Mouse (Mus musculus) bone marrow macrophage, adult 2 months (primary cell): ENCODE measurements around the gene Taf11. TPM values are rescaled to one million over a fixed set of nuclear protein-coding genes. Genes with fewer than 3 reads are reported as not detected.

ENCODE experiments used
- H3K27ac ChIP-seq: 2 replicates; pipeline ENCODE4 v1.5.1; 2012; ENCODE audit warnings: low read depth, low read length; ENCODE audit not compliant: insufficient read depth
- H3K4me1 ChIP-seq: 2 replicates; pipeline ENCODE4 v1.6.1; 2012; ENCODE audit warnings: low read length; ENCODE audit not compliant: control insufficient read depth, insufficient read depth
- H3K4me3 ChIP-seq: 2 replicates; pipeline ENCODE4 v1.5.1; 2012; ENCODE audit warnings: mild to moderate bottlenecking, low read length, moderate library complexity; ENCODE audit not compliant: insufficient read depth
- CTCF ChIP-seq: IDR thresholded peaks from 2 replicates; pipeline ENCODE4 v1.5.1; 2012; ENCODE audit warnings: low read depth, mild to moderate bottlenecking, low read length, moderate library complexity
- POLR2A ChIP-seq: IDR thresholded peaks from 2 replicates; pipeline ENCODE4 v1.6.1; 2012; ENCODE audit warnings: mild to moderate bottlenecking, low read depth, low read length, borderline replicate concordance
- polyA plus RNA-seq: library from polyadenylated mRNA; stranded (reverse); fragments of >200 nt; gene quantifications from 2 replicates; pipeline ENCODE4 v1.2.4, GENCODE M21; 2012; ENCODE audit not compliant: missing spikeins, insufficient read depth, insufficient read length

Taf11 gene
- polyA plus RNA-seq, 1 experiment, result 30.7 TPM

DNA sequence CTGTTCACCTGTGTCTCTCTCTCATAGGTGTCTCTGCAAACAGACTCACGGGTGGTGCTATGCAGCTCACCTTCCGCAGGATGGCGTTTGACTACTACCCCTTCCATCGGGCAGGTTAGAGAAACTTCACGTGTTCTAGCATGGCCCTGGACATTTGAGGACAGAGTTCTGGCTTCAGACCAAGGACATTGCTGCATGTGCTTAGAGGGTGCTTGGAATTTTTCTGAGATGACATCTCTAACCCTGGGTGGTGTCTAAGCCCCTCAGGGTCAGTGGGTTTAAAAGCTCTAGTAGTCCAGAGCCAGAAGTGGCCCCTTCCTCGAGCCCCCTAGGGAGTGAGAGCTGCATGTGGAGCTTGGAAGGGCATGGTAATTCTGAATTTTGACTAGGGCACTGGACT is 25.6 kb downstream of the Taf11 start:
- Histone ChIP-seq H3K4me3 (no peak overlapping the region), H3K4me1 (no peaks in the 10 kb centered on the region), H3K27ac (no peak overlapping the region)
- no peak for TF ChIP-seq POLR2A
- TF ChIP-seq CTCF, result no peak

DNA sequence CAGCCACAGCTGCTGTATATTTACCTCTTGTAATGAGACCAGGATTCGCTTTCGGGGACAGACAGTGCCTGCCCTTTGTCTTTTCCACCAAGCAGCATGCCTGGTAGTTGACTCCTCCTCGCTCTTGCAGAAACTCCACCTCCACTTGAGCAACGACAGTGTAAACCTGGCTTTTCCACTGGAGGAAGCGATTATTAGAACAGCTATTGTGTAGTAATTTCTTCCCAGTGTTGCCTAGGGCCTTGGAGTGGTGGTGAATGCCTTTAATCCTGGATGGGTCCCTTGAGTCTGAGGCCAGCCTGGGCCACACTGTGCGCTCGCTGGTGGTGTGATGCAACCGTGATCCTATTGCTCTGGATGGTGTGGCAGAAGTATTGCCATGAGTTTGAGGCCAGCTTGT is 26.5 kb downstream of the Taf11 start:
- H3K4me3 ChIP-seq, result no peak overlapping the region
- H3K4me1 ChIP-seq, result no peaks in the 10 kb centered on the region
- TF ChIP-seq POLR2A, result no peak
- TF ChIP-seq CTCF, result no peak
- no peak overlapping the region for H3K27ac ChIP-seq

DNA sequence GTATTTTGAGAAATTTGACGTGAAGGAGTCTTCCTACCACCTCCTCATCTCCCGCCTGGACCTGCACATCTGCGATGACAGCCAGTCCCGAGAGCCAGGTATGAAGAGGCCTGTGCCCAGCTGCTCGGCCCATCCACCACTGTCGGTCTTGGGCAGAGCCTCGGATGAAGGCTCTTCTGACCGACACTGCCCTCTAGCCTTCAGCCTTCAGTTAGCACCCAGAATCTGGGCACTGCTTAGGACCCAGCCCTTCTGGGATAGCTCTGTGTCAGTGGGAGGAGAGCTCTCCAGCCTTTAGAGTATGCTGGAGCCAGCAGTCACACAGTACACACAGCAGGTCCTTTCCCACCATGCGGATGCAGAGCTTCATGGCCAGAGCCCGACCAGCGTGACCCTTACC is 28.1 kb downstream of the Taf11 start:
- no peak for TF ChIP-seq POLR2A
- TF ChIP-seq CTCF, result no peak
- no peak overlapping the region for H3K27ac ChIP-seq
- no peaks in the 10 kb centered on the region for H3K4me1 ChIP-seq
- no peak overlapping the region for H3K4me3 ChIP-seq

DNA sequence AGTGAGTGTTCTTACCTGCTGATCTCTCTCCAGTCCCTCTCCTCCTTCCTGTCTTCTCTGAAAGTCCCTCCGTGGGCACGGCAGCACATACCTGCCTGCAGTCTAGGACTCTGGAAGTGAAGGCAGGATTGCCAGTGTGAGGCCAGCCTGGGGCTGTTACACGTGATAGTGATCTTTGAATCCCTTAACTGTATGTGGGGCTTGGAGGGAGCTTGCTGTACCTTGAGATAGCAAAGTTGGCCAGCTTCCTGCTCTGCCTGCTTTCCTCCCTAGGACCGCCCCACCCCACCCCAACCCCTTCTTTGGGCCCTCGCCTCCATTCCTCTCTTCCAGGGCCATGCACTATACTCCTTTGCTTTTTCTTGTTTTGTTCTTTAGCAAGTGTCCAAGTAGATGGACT is 35.1 kb downstream of the Taf11 start:
- no peak for TF ChIP-seq CTCF
- no peak for TF ChIP-seq POLR2A
- Histone ChIP-seq H3K4me1 (peaks cover 5% of the 10 kb centered on the region; the same call in 1 of the 2 replicates), H3K4me3 (no peak overlapping the region), H3K27ac (no peak overlapping the region)

DNA sequence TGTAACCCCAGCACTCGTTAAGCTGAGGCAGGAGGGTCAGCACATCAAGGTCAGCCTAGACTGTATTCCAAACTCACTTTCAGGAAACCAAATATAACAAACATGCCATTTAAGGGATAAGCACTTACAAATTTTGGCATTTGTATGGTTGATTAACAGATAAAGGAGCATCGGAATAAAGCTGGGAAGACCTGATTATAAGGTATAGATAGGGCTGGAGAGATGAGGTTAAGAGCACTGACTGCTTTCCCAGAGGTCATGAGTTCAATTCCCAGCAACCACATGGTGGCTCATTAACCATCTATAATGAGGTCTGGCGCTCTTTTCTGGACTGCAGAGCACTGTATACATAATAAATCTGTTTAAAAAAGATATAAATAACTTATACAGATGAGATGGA is 36.1 kb downstream of the Taf11 start:
- H3K4me3 ChIP-seq, result no peak overlapping the region
- H3K4me1 ChIP-seq, result peaks cover 10% of the 10 kb centered on the region
- no peak overlapping the region for H3K27ac ChIP-seq
- no peak for TF ChIP-seq CTCF
- no peak for TF ChIP-seq POLR2A

DNA sequence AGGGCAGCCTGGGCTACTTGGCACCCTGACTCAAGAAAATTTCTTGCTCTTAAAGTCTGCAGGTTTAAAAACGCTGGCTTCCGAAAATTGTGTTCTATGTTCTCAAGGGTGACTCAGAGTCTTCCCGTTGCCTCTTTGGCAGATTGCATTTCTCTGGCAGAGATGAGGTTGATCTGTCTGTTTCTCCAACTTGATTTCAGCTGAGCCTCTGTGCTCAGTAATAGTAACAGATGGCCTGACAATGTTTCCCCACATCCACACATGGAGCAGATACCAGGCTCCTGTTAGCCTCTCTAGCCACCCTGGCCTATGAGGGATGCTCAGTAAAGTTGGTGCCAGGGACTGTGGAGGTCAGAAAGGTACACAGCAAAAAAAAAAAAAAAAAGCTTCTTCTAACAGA is 37.8 kb downstream of the Taf11 start:
- no peak overlapping the region for H3K4me3 ChIP-seq
- TF ChIP-seq CTCF (no peak), POLR2A (no peak)
- H3K4me1 ChIP-seq, result peaks cover 16% of the 10 kb centered on the region
- no peak overlapping the region for H3K27ac ChIP-seq

DNA sequence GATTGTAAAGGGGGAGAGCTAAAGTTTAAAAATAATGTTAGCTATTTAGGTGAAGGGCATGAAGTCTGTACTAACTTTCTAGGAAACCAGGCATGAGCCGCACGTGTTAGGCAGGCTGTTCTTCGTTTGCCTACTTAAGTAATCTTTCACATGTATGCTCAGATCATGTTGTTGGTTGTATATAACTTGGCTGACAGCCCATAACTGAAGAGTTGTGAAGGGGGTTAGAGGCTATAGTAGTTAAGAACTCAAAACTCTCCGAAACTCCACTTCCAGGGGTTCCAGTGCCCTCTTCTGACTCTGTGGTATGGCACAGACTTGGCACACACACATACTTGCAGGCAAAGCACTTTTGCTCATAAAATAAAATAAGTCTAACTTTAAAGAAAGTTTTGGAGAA is 42.9 kb downstream of the Taf11 start:
- Histone ChIP-seq H3K27ac (no peak overlapping the region), H3K4me3 (no peak overlapping the region), H3K4me1 (peaks cover 15% of the 10 kb centered on the region)
- TF ChIP-seq CTCF (no peak), POLR2A (no peak)

DNA sequence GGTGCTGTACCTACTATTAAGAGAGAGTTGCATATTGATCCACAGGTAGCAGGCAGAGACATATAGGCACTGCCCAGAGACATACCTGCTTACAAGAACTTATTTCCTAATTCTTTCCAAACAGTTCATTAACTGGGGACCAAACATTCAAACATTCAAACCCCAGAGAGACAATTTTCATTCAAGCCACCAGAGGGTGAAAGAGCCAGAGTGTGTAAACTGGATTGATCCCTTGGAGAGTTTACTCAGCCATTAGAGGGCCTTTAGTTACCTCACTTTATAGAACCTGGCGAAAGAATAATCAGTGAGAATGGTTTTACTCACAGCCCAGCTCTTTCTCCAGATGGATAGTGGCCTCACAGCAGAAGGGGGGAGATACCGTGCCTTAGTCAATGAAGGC is 44.2 kb downstream of the Taf11 start:
- Histone ChIP-seq H3K4me3 (no peak overlapping the region), H3K4me1 (peaks cover 14% of the 10 kb centered on the region), H3K27ac (no peak overlapping the region)
- no peak for TF ChIP-seq POLR2A
- TF ChIP-seq CTCF, result no peak

DNA sequence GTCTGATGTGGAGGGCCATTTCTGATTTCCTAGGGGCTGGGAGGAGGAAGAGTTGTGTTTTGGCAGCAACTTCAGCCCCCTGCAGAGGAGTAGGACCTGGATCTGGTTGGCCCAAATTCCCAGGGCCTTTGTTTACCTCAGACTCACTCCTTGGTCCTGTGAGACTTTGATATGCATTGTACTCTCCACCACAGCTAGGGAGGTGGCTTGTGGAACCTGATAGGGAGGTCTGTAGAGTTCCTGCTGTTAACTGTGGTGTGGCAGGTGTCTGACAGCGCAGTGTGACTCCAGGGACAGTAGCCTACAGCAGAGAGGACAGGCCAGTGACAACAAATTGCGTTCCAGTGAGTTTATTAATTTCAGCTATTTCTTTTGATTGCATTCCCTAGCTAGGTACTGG is 50.5 kb downstream of the Taf11 start:
- no peak overlapping the region for H3K27ac ChIP-seq
- H3K4me3 ChIP-seq, result no peak overlapping the region
- H3K4me1 ChIP-seq, result peaks cover 19% of the 10 kb centered on the region
- no peak for TF ChIP-seq CTCF
- TF ChIP-seq POLR2A, result no peak

DNA sequence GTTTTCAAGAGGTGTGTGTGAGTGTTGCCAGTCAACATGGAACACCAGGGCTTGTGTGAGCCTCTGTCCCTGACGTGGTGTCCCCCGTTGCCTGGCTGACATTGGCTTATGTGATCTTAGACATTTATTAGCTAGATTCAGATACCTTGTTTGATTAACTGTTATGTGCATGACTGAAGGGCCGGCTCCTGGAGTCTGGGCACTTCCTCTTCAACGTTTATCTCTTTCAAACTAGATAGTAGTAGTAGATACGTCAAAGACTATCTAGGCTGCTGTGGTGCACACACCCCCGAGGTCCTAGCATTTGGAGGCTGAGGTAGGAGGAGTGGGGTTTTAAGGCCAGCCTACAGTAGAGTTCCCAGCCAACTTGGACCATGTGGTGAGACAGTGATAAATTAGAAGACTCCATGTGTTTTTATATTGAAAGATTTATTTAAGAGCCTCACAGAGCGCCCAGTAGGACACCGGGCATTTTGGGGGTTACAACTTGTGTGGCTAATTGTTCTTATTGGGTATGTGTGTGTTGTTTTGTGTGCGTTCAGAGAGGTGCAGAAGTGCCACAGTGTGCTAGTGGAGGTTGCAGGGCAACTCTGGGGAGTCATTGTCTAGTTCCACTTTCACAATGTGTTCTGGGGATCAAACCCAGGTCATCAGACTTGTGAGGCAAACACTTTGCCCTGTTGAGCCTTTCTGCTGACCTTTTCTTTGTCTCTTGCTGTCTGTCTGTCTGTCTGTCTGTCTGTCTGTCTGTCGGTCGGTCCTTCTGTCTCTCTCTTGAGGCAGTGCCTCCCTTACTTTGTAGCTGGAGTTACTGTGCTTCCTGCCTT is 51.8 kb downstream of the Taf11 start:
- H3K4me1 ChIP-seq, result peaks cover 19% of the 10 kb centered on the region
- TF ChIP-seq CTCF (no peak), POLR2A (no peak)
- peak overlapping the region; percentile 98 for H3K4me3 ChIP-seq
- peak overlapping the region; percentile 57 for H3K27ac ChIP-seq
